Mouse (Mus musculus) limb, embryonic 12.5 days (tissue): ENCODE results near the gene Aldh9a1. TPM values are rescaled to one million over a fixed set of nuclear protein-coding genes. Genes with fewer than 3 reads are reported as not detected.

ENCODE experiments used
- ATAC-seq: fragments of 200-750 bp; cut with Nextera tagmentation; 2 replicates; pipeline ENCODE4 v1.8.0; 2017; ENCODE audit warnings: low read depth, moderate TSS enrichment; ENCODE audit not compliant: insufficient number of reproducible peaks, insufficient read depth, low FRiP score, low TSS enrichment
- H3K27ac ChIP-seq: fragments of 300-500 bp; sonication (generic); 2 replicates; pipeline ENCODE4 v1.5.1; 2016; ENCODE audit warnings: mild to moderate bottlenecking, moderate library complexity
- H3K27me3 ChIP-seq: fragments of 300-500 bp; sonication (generic); 2 replicates; pipeline ENCODE4 v1.6.1; 2016; ENCODE audit warnings: mild to moderate bottlenecking, moderate library complexity
- H3K36me3 ChIP-seq: fragments of 300-500 bp; sonication (generic); 2 replicates; pipeline ENCODE4 v1.6.1; 2016; ENCODE audit warnings: mild to moderate bottlenecking, moderate library complexity
- H3K4me1 ChIP-seq: fragments of 300-500 bp; sonication (generic); replicated peaks from 2 replicates; pipeline ENCODE4 v1.6.1; 2016
- H3K4me2 ChIP-seq: fragments of 300-500 bp; sonication (generic); 2 replicates; pipeline ENCODE4 v1.6.1; 2016; ENCODE audit warnings: mild to moderate bottlenecking, moderate library complexity
- H3K4me3 ChIP-seq: fragments of 300-500 bp; sonication (generic); replicated peaks from 2 replicates; pipeline ENCODE4 v1.5.1; 2016; ENCODE audit warnings: mild to moderate bottlenecking
- H3K9ac ChIP-seq: fragments of 300-500 bp; sonication (generic); replicated peaks from 2 replicates; pipeline ENCODE4 v1.6.1; 2016; ENCODE audit warnings: mild to moderate bottlenecking, moderate library complexity
- H3K9me3 ChIP-seq: fragments of 300-500 bp; sonication (generic); 2 replicates; pipeline ENCODE4 v1.6.1; 2016; ENCODE audit warnings: mild to moderate bottlenecking, moderate library complexity
- WGBS: fragments of 180-500 bp; shearing (Covaris S2); methylation state at CpG from one replicate; pipeline ENCODE4 v1.1.7; 2016; 5-methylcytosine and 5-hydroxymethylcytosine counted together
- polyA plus RNA-seq: library from polyadenylated mRNA; unstranded; fragments of >200 nt; fragmentation: Nextera tagmentation; extraction: Ambion mirVana; gene quantifications from 2 replicates; pipeline ENCODE4 v1.2.1, GENCODE M21; 2016

The Aldh9a1 gene
- polyA plus RNA-seq, 1 experiment from 2014 or later, result 42.3 TPM

DNA sequence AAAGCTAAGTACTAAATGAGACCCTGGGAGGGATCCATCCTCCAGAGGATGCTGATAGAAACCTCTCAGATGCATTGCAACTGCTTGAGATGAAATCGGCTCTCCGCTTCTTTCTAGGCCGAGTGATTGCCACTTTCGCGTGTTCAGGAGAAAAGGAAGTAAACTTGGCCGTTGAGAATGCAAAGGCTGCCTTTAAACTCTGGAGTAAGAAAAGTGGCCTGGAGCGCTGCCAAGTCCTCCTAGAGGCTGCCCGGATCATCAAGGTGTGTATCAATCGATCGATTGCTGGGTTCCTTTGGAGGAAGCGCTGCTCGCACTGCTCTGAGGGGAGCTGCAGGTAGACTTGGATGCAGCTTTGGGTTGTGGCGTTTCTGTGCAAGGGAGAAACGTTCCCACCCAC lies 2.6 kb downstream of the Aldh9a1 start:
- H3K4me2 ChIP-seq, result no peak overlapping the region
- ATAC-seq, result no peak
- H3K4me3 ChIP-seq, result no peak overlapping the region
- no peak overlapping the region for H3K9ac ChIP-seq
- H3K9me3 ChIP-seq, result no peaks in the 10 kb centered on the region
- no peak overlapping the region for H3K27ac ChIP-seq
- H3K27me3 ChIP-seq, result no peaks in the 10 kb centered on the region
- WGBS, result 89% methylated on average over 14 of the region's 14 CpGs
- peaks cover 23% of the 10 kb centered on the region for H3K36me3 ChIP-seq
- H3K4me1 ChIP-seq, result peaks cover 7% of the 10 kb centered on the region; the same call in 1 of the 2 replicates

DNA sequence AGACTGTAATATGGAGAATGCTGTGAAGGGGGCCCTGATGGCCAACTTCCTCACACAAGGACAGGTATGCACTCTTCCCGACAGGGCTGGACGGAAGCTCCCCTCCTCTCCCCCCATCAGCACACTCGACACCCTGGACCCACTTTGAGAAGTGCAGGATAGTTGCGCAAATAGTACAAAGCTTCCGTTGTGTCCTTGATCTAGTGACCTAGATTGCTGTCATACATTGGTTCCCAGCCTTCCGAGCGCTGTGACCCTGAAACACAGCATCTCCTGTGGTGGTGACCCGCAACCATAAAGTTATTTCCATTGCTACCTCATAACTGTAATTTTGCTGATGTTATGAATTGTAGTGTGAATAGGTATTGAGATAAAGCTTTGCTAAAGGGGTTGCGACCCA lies 7.6 kb downstream of the Aldh9a1 start:
- H3K9ac ChIP-seq, result no peak overlapping the region
- no peak overlapping the region for H3K27ac ChIP-seq
- no peaks in the 10 kb centered on the region for H3K9me3 ChIP-seq
- no peaks in the 10 kb centered on the region for H3K4me1 ChIP-seq
- 93% methylated on average over 9 of the region's 9 CpGs for WGBS
- ATAC-seq, result no peak
- no peaks in the 10 kb centered on the region for H3K27me3 ChIP-seq
- no peak overlapping the region for H3K4me3 ChIP-seq
- no peak overlapping the region for H3K4me2 ChIP-seq
- H3K36me3 ChIP-seq, result peaks cover 42% of the 10 kb centered on the region

DNA sequence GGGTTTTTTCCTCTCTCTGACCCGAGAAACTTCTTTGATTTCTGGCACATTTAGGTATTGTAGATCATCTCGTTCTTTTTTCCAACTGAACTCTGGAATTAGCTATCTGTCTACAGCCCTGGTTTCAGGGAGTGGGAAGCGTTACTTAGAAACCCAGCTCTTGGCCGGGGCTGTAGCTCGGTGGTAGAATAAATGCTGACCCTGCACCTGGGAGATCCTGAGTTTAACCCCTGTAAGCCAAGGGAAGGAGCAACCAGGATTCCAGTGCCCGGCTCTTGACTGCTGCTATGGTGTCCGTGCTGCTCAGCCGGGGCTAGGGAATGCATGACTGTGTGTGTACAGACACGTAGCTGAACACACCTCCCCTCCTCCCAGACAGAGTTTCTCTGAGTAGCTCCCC lies 8.9 kb downstream of the Aldh9a1 start:
- Histone ChIP-seq H3K9ac (no peak overlapping the region), H3K9me3 (no peaks in the 10 kb centered on the region), H3K4me1 (0 out of 2 replicates have a peak, but pooled peaks cover 3% of the 10 kb centered on the region), H3K4me3 (no peak overlapping the region), H3K4me2 (no peak overlapping the region), H3K27ac (no peak overlapping the region), H3K36me3 (peaks cover 42% of the 10 kb centered on the region), H3K27me3 (no peaks in the 10 kb centered on the region)
- no peak for ATAC-seq
- WGBS, result 85% methylated on average over 9 of the region's 9 CpGs

DNA sequence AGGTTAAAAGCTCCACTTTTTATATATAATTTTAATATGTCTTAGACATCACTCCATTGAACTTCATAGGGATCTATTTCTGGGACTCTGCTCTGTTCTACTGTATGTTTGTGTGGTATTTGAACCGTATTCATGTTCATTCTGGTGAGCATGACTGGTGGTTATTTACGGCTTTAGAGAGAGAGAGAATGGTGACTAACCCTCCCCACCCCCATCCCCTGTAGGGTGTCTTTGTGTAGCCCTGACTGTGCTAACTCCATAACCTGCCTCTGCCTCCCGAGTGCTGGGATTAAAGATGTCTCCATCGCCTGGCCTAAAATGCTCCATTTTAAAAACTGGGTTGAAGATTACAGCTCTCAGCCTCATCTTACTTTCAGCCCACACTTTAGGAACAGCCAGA lies 10.5 kb downstream of the Aldh9a1 start:
- H3K27ac ChIP-seq, result no peak overlapping the region
- no peak overlapping the region for H3K4me2 ChIP-seq
- no peaks in the 10 kb centered on the region for H3K9me3 ChIP-seq
- no peak overlapping the region for H3K9ac ChIP-seq
- no peaks in the 10 kb centered on the region for H3K27me3 ChIP-seq
- H3K4me3 ChIP-seq, result no peak overlapping the region
- WGBS, result 82% methylated on average over 4 of the region's 4 CpGs
- no peak for ATAC-seq
- 0 out of 2 replicates have a peak, but pooled peaks cover 3% of the 10 kb centered on the region for H3K4me1 ChIP-seq
- peaks cover 36% of the 10 kb centered on the region for H3K36me3 ChIP-seq

DNA sequence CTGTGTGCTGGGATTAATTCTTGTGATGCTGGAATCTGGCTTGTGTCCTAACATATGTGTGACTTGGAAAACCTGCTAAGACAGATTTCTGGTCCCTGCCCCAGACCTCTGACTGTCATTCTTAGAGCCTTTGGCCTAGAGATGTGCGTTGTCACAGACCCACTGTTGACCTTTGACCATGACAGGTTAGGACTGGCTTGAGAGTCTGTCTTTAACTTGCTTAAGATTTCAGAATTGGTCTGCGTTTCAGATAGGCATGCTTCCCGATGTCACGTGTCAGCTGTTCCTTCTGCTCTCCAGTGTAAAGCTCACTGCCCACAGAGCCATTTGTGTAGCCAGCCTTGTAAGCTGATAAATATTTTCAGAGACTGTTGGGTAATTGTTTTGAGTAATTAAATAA lies 13.0 kb downstream of the Aldh9a1 start:
- Histone ChIP-seq H3K27me3 (no peaks in the 10 kb centered on the region), H3K4me1 (0 out of 2 replicates have a peak, but pooled peaks cover 3% of the 10 kb centered on the region), H3K4me3 (no peak overlapping the region), H3K36me3 (peaks cover 42% of the 10 kb centered on the region), H3K4me2 (no peak overlapping the region), H3K9me3 (no peaks in the 10 kb centered on the region), H3K9ac (no peak overlapping the region), H3K27ac (no peak overlapping the region)
- WGBS, result 83% methylated on average over 4 of the region's 4 CpGs
- no peak for ATAC-seq

DNA sequence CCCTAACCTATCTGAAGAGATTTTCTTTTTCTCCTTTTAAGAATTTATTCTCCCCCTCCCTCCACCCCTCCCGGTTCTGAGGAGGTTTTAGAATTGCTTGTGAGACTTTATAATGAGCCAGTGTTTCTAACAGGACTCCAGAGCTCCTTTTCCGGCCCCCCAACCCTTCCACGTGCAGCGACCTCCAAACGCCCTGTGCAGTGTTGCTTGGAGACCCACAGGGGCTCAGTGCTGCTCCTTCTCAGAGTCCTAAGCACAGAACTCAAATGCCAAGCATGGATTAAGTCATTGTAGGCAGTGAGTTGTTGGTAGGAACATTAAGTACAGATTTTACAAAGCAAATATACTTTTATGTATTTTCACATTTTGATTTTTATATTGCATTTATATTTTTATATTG lies 13.5 kb downstream of the Aldh9a1 start:
- ATAC-seq, result no peak
- 61% methylated on average over 5 of the region's 5 CpGs for WGBS

DNA sequence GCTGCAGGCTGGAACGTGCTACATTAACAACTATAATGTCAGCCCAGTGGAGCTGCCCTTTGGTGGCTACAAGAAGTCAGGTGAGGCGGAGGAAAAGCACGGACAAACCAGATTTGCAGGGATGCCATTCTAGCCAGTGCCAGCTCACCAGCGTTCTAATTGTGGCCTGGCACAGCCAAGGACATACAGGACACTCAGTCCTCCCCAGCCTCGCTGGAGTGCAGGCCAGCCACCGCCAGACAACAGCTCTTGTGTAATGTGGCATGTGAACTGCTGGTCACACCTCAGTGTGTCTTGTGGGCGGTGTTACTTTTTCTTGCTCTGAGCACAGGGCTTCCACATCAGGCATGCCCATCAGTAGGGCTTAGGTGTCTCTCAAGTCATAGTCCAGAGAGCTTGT lies 16.0 kb downstream of the Aldh9a1 start:
- ATAC-seq, result no peak
- Histone ChIP-seq H3K4me1 (0 out of 2 replicates have a peak, but pooled peaks cover 3% of the 10 kb centered on the region), H3K27ac (no peak overlapping the region), H3K4me3 (no peak overlapping the region), H3K9ac (no peak overlapping the region), H3K27me3 (no peaks in the 10 kb centered on the region), H3K9me3 (no peaks in the 10 kb centered on the region), H3K4me2 (no peak overlapping the region), H3K36me3 (peaks cover 30% of the 10 kb centered on the region; the same call in 1 of the 2 replicates)
- 93% methylated on average over 7 of the region's 7 CpGs for WGBS

More for the DNA sequence above, 13.5 kb downstream of the Aldh9a1 start:
- H3K9me3 ChIP-seq, result no peaks in the 10 kb centered on the region
- 0 out of 2 replicates have a peak, but pooled peaks cover 3% of the 10 kb centered on the region for H3K4me1 ChIP-seq
- H3K4me2 ChIP-seq, result no peak overlapping the region
- H3K27ac ChIP-seq, result no peak overlapping the region
- H3K27me3 ChIP-seq, result no peaks in the 10 kb centered on the region
- H3K9ac ChIP-seq, result no peak overlapping the region
- H3K4me3 ChIP-seq, result no peak overlapping the region
- peaks cover 42% of the 10 kb centered on the region for H3K36me3 ChIP-seq

DNA sequence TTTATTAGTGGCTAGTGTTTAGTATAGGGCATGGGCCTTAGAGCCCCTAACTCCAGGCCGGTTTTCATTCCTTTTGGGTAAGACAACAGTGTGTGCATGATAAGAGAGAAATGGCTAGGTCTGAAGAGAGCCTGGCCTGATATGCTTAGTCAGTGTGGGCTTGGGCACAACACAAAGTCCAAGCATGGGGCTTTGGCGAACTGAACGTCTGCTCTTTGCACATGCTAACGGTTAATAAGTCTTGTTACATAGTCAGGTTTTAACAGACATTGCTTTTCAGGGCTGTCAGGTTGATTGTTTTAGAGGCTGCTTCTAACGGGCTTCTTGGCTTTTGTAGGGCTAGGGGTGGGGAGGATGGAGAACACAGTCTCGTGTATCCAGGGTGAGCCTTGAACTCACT lies 16.8 kb downstream of the Aldh9a1 start:
- H3K4me2 ChIP-seq, result no peak overlapping the region
- H3K9me3 ChIP-seq, result no peaks in the 10 kb centered on the region
- no peak for ATAC-seq
- WGBS, result 88% methylated on average over 6 of the region's 6 CpGs
- H3K4me3 ChIP-seq, result no peak overlapping the region
- no peaks in the 10 kb centered on the region for H3K27me3 ChIP-seq
- H3K9ac ChIP-seq, result no peak overlapping the region
- no peak overlapping the region for H3K27ac ChIP-seq
- H3K36me3 ChIP-seq, result peaks cover 30% of the 10 kb centered on the region; the same call in 1 of the 2 replicates
- 0 out of 2 replicates have a peak, but pooled peaks cover 3% of the 10 kb centered on the region for H3K4me1 ChIP-seq

DNA sequence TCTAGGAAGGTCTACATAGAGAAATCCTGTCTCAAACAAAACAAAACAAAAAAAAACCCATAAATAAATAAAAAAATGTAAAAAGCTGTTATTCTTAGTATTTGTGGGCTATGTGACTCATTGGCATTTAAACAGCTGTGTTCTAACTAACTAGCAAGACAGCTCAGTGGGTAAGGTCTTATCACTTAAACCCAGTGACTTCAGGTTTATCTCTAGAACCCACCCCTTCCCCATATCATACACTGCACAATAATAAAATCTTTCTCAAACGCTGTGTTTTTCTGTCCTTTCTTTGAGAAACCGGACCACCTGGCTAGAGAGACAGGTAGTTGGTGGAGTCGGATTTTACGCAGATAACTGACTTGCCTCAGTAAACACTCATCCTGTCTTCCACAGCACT lies 18.2 kb downstream of the Aldh9a1 start:
- H3K4me1 ChIP-seq, result 0 out of 2 replicates have a peak, but pooled peaks cover 3% of the 10 kb centered on the region
- ATAC-seq, result no peak
- no peak overlapping the region for H3K27ac ChIP-seq
- H3K27me3 ChIP-seq, result no peaks in the 10 kb centered on the region
- H3K9ac ChIP-seq, result no peak overlapping the region
- no peak overlapping the region for H3K4me3 ChIP-seq
- H3K36me3 ChIP-seq, result peaks cover 30% of the 10 kb centered on the region; the same call in 1 of the 2 replicates
- 87% methylated on average over 4 of the region's 4 CpGs for WGBS
- H3K9me3 ChIP-seq, result no peaks in the 10 kb centered on the region
- H3K4me2 ChIP-seq, result no peak overlapping the region

DNA sequence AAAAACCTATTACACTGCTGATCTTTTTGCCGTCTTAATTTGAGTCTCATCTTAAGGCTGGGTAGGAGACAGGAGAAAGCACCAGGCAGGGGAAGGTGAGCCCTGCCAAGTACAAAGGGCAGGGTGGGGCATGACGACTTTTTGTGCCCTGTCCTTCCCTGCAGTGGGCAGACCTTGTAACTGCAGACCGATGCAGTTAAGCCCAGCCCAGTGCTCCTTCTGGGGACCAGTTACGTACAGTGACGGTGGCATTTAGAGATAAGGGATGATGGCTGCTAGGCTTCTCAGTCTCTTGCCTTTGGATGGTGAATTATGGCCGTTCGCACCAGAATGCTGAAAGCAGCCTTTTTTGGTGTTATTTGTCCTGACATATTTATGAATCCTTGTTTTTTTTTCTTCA lies 18.7 kb downstream of the Aldh9a1 start:
- Histone ChIP-seq H3K27ac (no peak overlapping the region), H3K9me3 (no peaks in the 10 kb centered on the region), H3K4me1 (no peaks in the 10 kb centered on the region), H3K27me3 (no peaks in the 10 kb centered on the region), H3K9ac (no peak overlapping the region), H3K4me3 (no peak overlapping the region), H3K4me2 (no peak overlapping the region), H3K36me3 (peaks cover 30% of the 10 kb centered on the region; the same call in 1 of the 2 replicates)
- no peak for ATAC-seq
- WGBS, result 80% methylated on average over 7 of the region's 7 CpGs

DNA sequence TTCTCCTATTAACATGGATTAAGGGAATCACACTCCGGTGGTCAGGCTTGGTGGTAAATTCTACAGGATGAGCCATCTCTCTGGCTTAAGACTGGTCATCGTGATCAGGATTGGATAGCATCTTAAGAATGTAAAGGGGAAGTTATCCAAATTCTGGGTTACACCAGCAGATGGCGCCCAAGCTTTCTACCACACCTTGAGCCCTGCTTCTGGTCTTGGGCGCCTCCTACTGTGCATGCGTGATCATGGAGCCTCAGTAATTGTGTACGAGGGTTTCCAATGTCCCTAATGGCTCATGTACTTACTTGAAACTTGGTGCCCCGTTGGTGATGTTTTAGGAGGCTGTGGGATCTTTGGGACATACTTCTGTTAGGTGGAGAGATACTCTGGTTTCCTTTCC lies 20.1 kb downstream of the Aldh9a1 start:
- Histone ChIP-seq H3K9ac (no peak overlapping the region), H3K4me1 (peaks cover 7% of the 10 kb centered on the region; the same call in 1 of the 2 replicates), H3K4me3 (no peak overlapping the region), H3K27me3 (no peaks in the 10 kb centered on the region), H3K4me2 (no peak overlapping the region), H3K27ac (no peak overlapping the region), H3K9me3 (no peaks in the 10 kb centered on the region), H3K36me3 (peaks cover 25% of the 10 kb centered on the region; the same call in 1 of the 2 replicates)
- 6% methylated on average over 7 of the region's 7 CpGs for WGBS
- no peak for ATAC-seq

DNA sequence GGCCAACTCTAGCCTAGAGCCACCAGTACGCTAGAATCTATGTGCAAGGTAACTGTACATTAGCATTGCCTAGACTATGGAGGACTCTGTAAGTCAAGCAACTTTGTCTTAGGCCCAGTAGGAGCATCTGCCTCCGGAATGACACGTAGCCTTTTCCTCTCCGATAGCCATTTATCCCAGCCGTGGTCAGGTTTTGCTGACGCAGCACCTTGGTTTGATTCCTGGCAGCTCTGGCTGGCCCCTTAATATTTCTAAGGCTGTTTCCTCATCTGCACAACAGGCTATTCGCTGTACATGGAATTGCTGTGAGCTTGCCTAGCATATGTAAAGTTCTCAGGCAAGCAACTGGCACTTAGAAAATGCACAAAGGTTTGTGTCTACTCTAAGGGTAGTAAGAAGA lies 22.9 kb downstream of the Aldh9a1 start:
- H3K9me3 ChIP-seq, result no peaks in the 10 kb centered on the region
- no peak for ATAC-seq
- peaks cover 7% of the 10 kb centered on the region; the same call in 1 of the 2 replicates for H3K4me1 ChIP-seq
- H3K4me3 ChIP-seq, result no peak overlapping the region
- H3K36me3 ChIP-seq, result peaks cover 7% of the 10 kb centered on the region; the same call in 1 of the 2 replicates
- H3K9ac ChIP-seq, result no peak overlapping the region
- H3K27me3 ChIP-seq, result no peaks in the 10 kb centered on the region
- no peak overlapping the region for H3K4me2 ChIP-seq
- H3K27ac ChIP-seq, result no peak overlapping the region
- WGBS, result 95% methylated on average over 7 of the region's 7 CpGs
